Mouse (Mus musculus) liver, embryonic 11.5 days (tissue): ENCODE data around the gene Ms4a4c. TPM values are rescaled to one million over a fixed set of nuclear protein-coding genes. Genes with fewer than 3 reads are reported as not detected.
"Not testable (repeated sequence)": the region's sequence is repeated elsewhere in the genome, so short reads cannot be mapped to it uniquely, and the experiment has no call there.

ENCODE experiments used
- ATAC-seq: fragments of 200-750 bp; cut with Nextera tagmentation; replicated peaks from 2 replicates; pipeline ENCODE4 v1.8.0; 2017; ENCODE audit warnings: moderate number of reproducible peaks, mild to moderate bottlenecking, moderate TSS enrichment, moderate library complexity; ENCODE audit not compliant: low FRiP score
- DNase-seq: peaks from one replicate; pipeline ENCODE4 v3.0.0-alpha.2; 2017; ENCODE audit warnings: low spot score
- H3K27ac ChIP-seq: fragments of 300-500 bp; sonication (generic); 2 replicates; pipeline ENCODE4 v1.5.1; 2014; ENCODE audit warnings: mild to moderate bottlenecking, low read depth, low read length, control low read depth
- H3K27me3 ChIP-seq: fragments of 300-500 bp; sonication (generic); replicated peaks from 2 replicates; pipeline ENCODE4 v1.6.1; 2014; ENCODE audit warnings: low read length, mixed read lengths; ENCODE audit not compliant: control insufficient read depth, insufficient read depth
- H3K36me3 ChIP-seq: fragments of 300-500 bp; sonication (generic); 2 replicates; pipeline ENCODE4 v1.6.1; 2014; ENCODE audit warnings: mild to moderate bottlenecking, low read length, moderate library complexity, mixed read lengths; ENCODE audit not compliant: control insufficient read depth, insufficient read depth
- H3K4me1 ChIP-seq: fragments of 300-500 bp; sonication (generic); replicated peaks from 2 replicates; pipeline ENCODE4 v1.6.1; 2014; ENCODE audit warnings: low read length, mixed read lengths; ENCODE audit not compliant: control insufficient read depth, insufficient read depth
- H3K4me2 ChIP-seq: fragments of 300-500 bp; sonication (generic); 2 replicates; pipeline ENCODE4 v1.6.1; 2014; ENCODE audit warnings: mild to moderate bottlenecking, control low read depth, moderate library complexity
- H3K4me3 ChIP-seq: fragments of 300-500 bp; sonication (generic); 2 replicates; pipeline ENCODE4 v1.5.1; 2014; ENCODE audit warnings: low read depth, low read length, control low read depth
- H3K9ac ChIP-seq: fragments of 300-500 bp; sonication (generic); 2 replicates; pipeline ENCODE4 v1.6.1; 2014; ENCODE audit warnings: low read depth, low read length, control low read depth
- H3K9me3 ChIP-seq: fragments of 300-500 bp; sonication (generic); 2 replicates; pipeline ENCODE4 v1.6.1; 2016; ENCODE audit warnings: low read length, inconsistent platforms, mixed read lengths; ENCODE audit not compliant: control insufficient read depth
- WGBS: fragments of 180-500 bp; shearing (Covaris S2); extraction: QIAGEN DNeasy Blood & Tissue Kit; methylation state at CpG from one replicate; pipeline ENCODE4 v1.1.7; 2014; 5-methylcytosine and 5-hydroxymethylcytosine counted together
- polyA plus RNA-seq: library from polyadenylated mRNA; unstranded; fragments of >200 nt; fragmentation: Nextera tagmentation; extraction: Ambion mirVana; gene quantifications from 2 replicates; pipeline ENCODE4 v1.2.1, GENCODE M21; 2014

Ms4a4c gene
- polyA plus RNA-seq, 1 experiment from 2014 or later, result 0.56 TPM

GRCm38 (mm10) chr19:11469215-11469614 lies 64.6 kb downstream of the Ms4a4c start, which contains the start of gene Ms4a6c:
TSS of gene Ms4a6c (plus strand) at chr19:11469366.
- not testable (repeated sequence) for H3K9ac ChIP-seq, DNase-seq, H3K27me3 ChIP-seq, H3K4me2 ChIP-seq, H3K4me1 ChIP-seq, ATAC-seq, H3K9me3 ChIP-seq, H3K27ac ChIP-seq, H3K36me3 ChIP-seq, H3K4me3 ChIP-seq
- 47% methylated on average over 4 of the region's 4 CpGs for WGBS

Other genes with a start within 250 kb of the Ms4a4c start
- gene 1700025F22Rik, start 239.4 kb upstream of the Ms4a4c start, polyA plus RNA-seq, result not detected in 2 replicates
- gene Ms4a13, start 208.0 kb upstream of the Ms4a4c start, polyA plus RNA-seq, result not detected in 2 replicates
- not detected in 2 replicates for gene Ms4a12, start 172.3 kb upstream of the Ms4a4c start, polyA plus RNA-seq
- 0.12 TPM in 1 of 2 replicates, not detected in the other for gene Ms4a1, start 138.5 kb upstream of the Ms4a4c start, polyA plus RNA-seq
- not detected in 2 replicates for gene Ms4a5, start 120.9 kb upstream of the Ms4a4c start, polyA plus RNA-seq
- gene Ms4a14, start 90.3 kb upstream of the Ms4a4c start, polyA plus RNA-seq, result not detected in 2 replicates
- 1.1 and 1.3 TPM in 2 replicates for gene Ms4a7, start 68.6 kb upstream of the Ms4a4c start, polyA plus RNA-seq
- gene Ms4a4a, start 29.2 kb upstream of the Ms4a4c start, polyA plus RNA-seq, result 1.3 and 2.2 TPM in 2 replicates
- gene Ms4a4b, start 38.8 kb downstream of the Ms4a4c start, polyA plus RNA-seq, result not detected in 2 replicates
- gene Ms4a6c, start 64.6 kb downstream of the Ms4a4c start, polyA plus RNA-seq, result 2.6 and 3.2 TPM in 2 replicates
- gene Gm8369, start 81.2 kb downstream of the Ms4a4c start, polyA plus RNA-seq, result not detected in 2 replicates
- gene Ms4a6b, start 111.7 kb downstream of the Ms4a4c start, polyA plus RNA-seq, result 2.3 and 2.4 TPM in 2 replicates
- 0.29 and 0.31 TPM in 2 replicates for gene Ms4a4d, start 132.0 kb downstream of the Ms4a4c start, polyA plus RNA-seq
- gene Ms4a6d, start 200.1 kb downstream of the Ms4a4c start, polyA plus RNA-seq, result 3.8 and 5.1 TPM in 2 replicates
- 0.19 TPM in 2 replicates for gene Ms4a2, start 218.9 kb downstream of the Ms4a4c start, polyA plus RNA-seq
- gene Ms4a3, start 236.1 kb downstream of the Ms4a4c start, polyA plus RNA-seq, result 7.5 and 9.7 TPM in 2 replicates